ENCODE assay signal across 8 mouse cellular contexts in genomic region chr1:169968792-169969515, GRCm38 (mm10). TPM values are rescaled to one million over a fixed set of nuclear protein-coding genes. Genes with fewer than 3 reads are reported as not detected.
DNase-seq lines count a peak whose midpoint lies in the region; ATAC-seq lines count a peak whose summit lies in the region.

Gene Hsd17b7, minus strand, starts transcription at chr1:169969241.

- H3K4me1 ChIP-seq in hindbrain, embryonic 16.5 days (ENCODE audit: control insufficient read depth, insufficient read depth, low read depth, low read length), result peaks cover 13% of the 10 kb centered on the region

- no peaks in the 10 kb centered on the region for H3K9me3 ChIP-seq in hindbrain, embryonic 16.5 days (ENCODE audit: control insufficient read depth, low read length)

- peak within 1 kb of the TSS; percentile 66 for H3K9ac ChIP-seq in hindbrain, embryonic 16.5 days (ENCODE audit: low read depth, low read length)

- ATAC-seq in hindbrain, embryonic 16.5 days, result peak; percentile 100

- H3K4me3 ChIP-seq in hindbrain, embryonic 16.5 days (ENCODE audit: low read length), result peak within 1 kb of the TSS; percentile 74
- peak within 1 kb of the TSS; percentile 70 for H3K4me3 ChIP-seq in macrophage (ENCODE audit: inconsistent target)

- under 1% methylated on average over 48 of the region's 48 CpGs for WGBS in hindbrain, embryonic 16.5 days
- 2% methylated on average over 48 of the region's 48 CpGs for WGBS in macrophage (ENCODE audit: missing documents)

- H3K79me2 ChIP-seq in macrophage (ENCODE audit: inconsistent target), result no peaks in the 10 kb centered on the region

- H3K4me2 ChIP-seq in hindbrain, embryonic 16.5 days (ENCODE audit: low read length), result peak within 1 kb of the TSS; percentile 71

- peaks cover 9% of the 10 kb centered on the region; the same call in 1 of the 2 replicates for H3K36me3 ChIP-seq in hindbrain, embryonic 16.5 days (ENCODE audit: control insufficient read depth, insufficient read depth, low read length)
- H3K36me3 ChIP-seq in macrophage (ENCODE audit: inconsistent target), result no peaks in the 10 kb centered on the region

- peak within 1 kb of the TSS; percentile 85 for H3K27ac ChIP-seq in hindbrain, embryonic 16.5 days (ENCODE audit: low read depth, low read length)
- peak within 1 kb of the TSS; percentile 78 for H3K27ac ChIP-seq in macrophage

- H3K27me3 ChIP-seq in hindbrain, embryonic 16.5 days (replicated peaks; ENCODE audit: control insufficient read depth, insufficient read depth, low read length), result no peaks in the 10 kb centered on the region

- DNase-seq in WW6 (ENCODE audit: low read depth, low spot score), result peak; percentile 89
- DNase-seq in cerebellum, postnatal 4 days (ENCODE audit: low spot score in 2 of 2), result peak; percentile 94 to 97
- DNase-seq in gastrocnemius, adult 18-20 months (ENCODE audit: low spot score), result peak; percentile 98
- peak; percentile 97 to 99 for DNase-seq in left cerebral cortex, adult 18-20 months (ENCODE audit: low spot score in 2 of 2)
- peak; percentile 100 for DNase-seq in right cerebral cortex, adult 18-20 months
- peak; percentile 96 for DNase-seq in urinary bladder, postnatal 10 days (ENCODE audit: low spot score)

RNA-seq across cellular contexts. Expression of gene Hsd17b7, which starts in this region (rescaled TPM):
- 10 to 100 TPM; 11.1 to 15.4 TPM for total RNA-seq in gastrocnemius, adult 18-20 months (2021)
- 26.5 and 33.3 TPM in 2 replicates for polyA plus RNA-seq in hindbrain, embryonic 16.5 days (2015; fragmentation: Nextera tagmentation; extraction: Ambion mirVana)
- 10 to 100 TPM; 14.4 to 17.4 TPM for total RNA-seq in left cerebral cortex, adult 18-20 months (2021)
- 1 to 10 TPM in 23 of 26 experiments, under 1 TPM in 3; 0.44 to 4.7 (median 2.6) TPM for total RNA-seq in macrophage (2018; cell fraction: chromatin; rRNA removed)
- 10 to 100 TPM in 3 of 26 experiments, 1 to 10 TPM in 23; 5.3 to 10.8 (median 8.0) TPM for total RNA-seq in macrophage (2018; cell fraction: cytosol; rRNA removed)
- 10 to 100 TPM in 2 of 26 experiments, 1 to 10 TPM in 24; 1.5 to 21.7 (median 4.7) TPM for total RNA-seq in macrophage (2018; cell fraction: nucleus; rRNA removed)
- 2.1 to 18.2 TPM (median 5.7 TPM) in 3 replicates for polyA plus RNA-seq in macrophage (2018)

Comparison
In these comparisons a context has a peak if more than half of its experiments do, and no peak if none do; other contexts are left out.
1. Peak in every context shown above with its lines: DNase-seq, ATAC-seq, H3K4me3 ChIP-seq and H3K27ac ChIP-seq.